Mouse (Mus musculus) T-helper 2 cell (primary cell): ENCODE results near the gene Plekha8.

Experiments used
- in situ Hi-C: fragments of 300-600 bp; cut with MboI, MseI; formaldehyde crosslinking; loops from one replicate; pipeline ENCODE4 v1.15.1; 2025; ENCODE audit warnings: high pct_unique_total_duplicates

Gene Plekha8

DNA sequence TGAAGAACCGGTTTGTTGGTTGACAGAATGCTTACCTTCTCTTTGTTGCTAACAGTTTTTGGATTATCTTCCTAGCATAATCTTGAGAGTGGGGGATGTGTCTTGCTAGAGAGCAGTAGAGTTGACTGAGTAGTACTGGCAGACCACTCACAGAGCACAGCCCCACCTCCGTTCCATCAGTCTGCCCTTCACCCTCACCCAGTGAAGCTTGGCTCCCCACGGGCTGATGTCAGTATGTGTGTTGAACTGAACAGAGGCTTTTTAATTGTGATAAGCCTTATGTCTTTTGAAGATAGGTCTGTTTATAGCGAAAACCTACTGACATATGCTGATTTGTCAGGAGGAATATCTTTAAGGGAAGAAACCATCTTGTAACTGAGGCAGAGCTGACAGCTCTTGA is 48.3 kb downstream of the Plekha8 start:
- in situ Hi-C loops, result no loop called here

DNA sequence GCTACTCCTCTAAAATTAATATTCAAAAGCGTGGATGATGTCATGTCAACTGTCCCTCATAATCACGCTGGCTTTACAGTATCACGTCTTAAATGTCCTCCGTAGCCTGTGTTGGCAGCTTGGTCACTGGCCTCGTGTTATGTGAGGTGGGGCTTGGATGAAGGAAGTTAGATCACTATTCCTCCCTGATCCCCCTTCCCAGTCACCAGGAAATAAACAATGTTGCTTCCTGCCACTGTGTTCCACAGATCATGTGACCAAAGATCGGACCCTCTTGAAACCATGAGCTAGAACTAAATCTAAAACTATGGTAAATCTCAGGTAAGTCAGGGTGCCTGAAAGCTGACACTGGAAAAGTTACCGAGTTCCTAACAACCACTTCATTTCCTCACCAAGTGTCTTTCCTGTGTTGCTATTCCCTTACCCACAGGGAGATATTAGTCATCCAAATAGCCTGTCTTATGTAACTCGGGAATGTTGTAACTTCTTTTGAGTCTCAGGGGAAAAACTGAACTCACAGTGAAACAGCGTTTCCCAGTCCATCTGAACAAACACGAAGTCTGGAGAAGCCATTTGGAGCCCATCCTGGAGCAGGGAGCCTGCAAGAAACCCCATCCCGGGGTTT is 60.7 kb downstream of the Plekha8 start:
- in situ Hi-C loops, result no loop called here

DNA sequence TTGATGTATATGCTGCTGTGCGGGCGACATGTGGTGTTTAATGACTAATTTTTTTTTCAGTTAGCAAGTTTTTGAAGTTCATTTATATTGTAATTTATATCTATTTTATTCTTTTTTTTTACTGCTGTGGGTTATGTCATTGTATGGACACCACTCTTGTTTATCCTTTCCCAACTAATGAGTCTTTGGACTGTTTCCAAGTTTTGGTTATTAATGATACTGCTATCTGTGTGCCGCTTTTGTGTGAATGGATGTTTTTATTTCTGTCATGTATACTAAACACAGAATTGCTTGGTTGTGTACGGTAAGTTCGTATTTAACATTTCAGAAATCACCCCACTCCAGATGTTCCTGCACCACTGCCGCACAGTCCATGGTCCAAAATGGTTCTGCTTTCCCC is 63.0 kb downstream of the Plekha8 start:
- in situ Hi-C loops, result no loop called here

DNA sequence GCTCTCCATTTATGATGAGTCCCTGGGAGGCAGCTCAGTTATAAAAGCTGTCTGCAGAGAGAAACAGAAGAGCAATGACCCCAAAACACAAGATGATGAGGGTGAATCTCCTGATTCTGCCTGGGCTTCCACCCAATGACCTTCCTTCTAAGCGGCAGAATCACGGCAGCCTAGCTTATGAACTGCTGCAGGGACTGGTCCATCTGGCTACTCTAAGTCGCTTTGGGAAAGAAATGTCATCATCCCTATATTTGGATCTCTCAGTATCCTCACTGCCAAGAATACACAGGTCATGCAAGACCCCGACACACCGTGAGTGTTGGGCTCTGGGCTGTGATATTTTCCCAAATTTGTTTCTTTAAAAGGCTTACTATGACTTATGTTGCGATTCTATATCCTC is 75.0 kb downstream of the Plekha8 start:
- in situ Hi-C loops, result no loop called here

DNA sequence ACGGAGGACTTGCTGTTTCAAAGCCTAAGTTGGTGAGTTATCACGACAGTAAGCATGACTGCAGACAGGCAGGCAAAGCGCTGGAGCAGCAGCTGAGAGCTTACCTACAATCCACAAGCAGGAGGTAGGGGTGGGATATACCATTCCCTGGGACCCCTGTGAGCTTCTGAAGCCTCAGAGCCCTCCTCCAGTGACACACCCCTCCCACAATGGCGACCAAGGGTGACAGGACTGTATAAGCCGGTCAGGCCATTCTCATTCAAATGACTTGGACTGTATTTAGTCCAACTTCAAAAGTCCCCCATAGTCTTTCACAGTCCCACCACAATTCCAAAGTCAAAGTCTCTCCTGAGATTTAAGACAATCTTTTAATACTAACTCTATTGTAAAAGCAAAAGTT is 78.0 kb downstream of the Plekha8 start:
- in situ Hi-C loops, result no loop called here

DNA sequence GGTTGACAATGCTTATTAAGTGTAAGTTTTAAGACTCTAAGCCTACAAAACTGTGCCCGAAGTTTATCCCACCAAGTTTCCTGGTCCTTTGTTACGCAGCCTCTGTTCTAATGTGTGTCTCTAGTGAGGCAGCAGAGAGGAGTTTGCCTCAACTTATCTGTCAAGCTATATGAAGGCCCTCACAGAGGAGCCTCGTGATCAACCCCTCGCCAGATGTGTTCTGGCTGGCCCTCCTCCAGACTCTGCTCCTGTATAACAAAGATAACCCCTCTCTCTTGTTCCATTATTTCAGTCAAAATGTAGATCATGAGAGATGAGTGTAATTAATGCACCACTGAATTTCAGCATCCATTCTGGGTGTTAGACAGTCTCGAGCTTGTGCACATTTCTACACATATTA is 84.8 kb downstream of the Plekha8 start:
- in situ Hi-C loops, result no loop called here

DNA sequence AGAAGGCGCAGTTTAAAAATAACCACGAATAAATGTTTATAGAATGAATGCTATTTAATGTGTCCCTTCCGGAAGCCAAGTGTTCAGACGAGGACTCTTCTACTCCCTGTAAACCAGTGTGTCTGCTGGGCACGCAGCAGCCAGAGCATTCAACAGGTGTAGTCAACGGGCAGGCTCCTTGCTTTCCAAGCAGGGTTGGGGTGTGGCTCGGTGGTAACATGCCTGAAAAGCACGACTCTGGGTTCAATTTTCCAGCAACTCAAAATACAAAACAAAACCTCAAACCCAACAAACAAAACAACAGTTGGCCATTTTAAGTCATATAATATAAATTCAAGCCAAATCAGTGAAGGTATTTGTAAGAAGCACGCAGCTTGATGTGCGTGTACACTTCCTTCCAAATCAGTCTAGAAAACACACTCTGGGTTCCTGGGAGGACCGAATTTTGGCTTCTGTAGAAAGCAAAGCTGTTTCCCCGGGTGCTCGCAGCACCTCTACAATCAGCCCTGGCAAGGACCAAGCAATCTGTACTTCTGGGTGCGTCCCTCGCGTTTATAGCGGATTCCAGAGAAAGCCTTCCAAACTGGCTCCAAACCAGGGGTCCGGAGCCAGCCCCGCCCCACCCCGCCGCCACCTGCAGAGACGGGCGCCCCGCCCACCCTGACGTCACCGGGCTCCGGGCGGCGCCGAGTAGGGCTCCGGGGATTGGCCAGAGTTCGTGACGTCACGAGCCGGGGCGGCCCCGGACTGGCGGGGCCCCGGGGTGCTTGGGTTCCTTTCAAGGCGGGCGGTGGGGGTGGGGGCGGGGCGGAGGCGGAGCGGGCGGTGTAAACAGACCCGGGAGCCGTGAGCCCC is 86.2 kb downstream of the Plekha8 start, which contains the start of gene Mturn:
Mturn (plus strand) TSS at position 734 of the 855 bp plus-strand sequence.
- in situ Hi-C loops, result no loop called here

DNA sequence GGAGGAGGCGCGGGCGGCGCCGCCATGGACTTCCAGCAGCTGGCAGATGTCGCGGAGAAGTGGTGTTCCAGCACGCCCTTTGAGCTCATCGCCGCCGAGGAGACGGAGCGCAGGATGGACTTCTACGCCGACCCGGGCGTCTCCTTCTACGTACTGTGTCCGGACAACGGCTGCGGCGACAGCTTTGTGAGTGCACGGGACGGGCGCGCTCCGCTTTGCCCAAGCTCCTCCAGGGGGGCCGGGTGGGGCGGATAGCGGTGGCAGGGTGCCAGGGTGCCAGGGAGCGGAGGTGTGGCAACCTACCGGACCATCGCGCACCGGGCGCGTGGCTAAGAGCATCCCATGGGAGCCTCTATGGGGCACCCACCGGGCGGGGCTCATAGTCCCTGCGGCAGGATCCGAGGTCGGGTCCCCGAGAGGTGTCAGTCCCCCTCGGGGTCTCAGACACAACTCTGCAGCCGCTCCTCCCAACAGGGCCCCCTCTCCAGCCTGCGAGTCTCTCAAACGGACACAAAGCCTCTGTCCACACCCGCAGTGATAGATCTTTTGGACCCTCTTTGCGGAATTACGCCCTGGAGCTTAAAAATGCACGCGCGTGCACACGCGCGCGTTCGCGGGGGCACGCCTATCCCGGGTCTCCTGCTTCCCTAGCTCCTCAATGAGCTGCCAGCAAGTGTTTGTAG is 87.0 kb downstream of the Plekha8 start:
- in situ Hi-C loops, result no loop called here

DNA sequence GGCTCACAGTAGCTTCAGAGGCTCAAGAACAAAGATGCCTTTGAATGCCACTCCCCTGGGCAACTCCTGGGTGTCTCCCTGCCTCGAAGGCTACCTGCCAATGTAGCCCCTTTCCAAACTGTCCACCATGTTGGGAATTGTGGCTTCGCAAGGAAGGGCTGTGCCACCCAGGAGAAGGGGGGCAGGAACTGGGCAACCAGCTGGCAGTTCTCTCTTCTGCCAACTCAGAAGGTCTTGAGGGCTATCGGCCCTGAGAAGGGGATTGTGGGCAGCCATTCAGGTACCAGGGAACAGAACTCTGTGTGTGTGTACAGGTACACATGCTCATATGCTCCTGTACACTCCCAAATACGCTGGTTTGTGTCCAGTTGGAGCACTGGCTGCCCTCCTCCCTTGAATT is 89.2 kb downstream of the Plekha8 start:
- in situ Hi-C loops, result no loop called here

DNA sequence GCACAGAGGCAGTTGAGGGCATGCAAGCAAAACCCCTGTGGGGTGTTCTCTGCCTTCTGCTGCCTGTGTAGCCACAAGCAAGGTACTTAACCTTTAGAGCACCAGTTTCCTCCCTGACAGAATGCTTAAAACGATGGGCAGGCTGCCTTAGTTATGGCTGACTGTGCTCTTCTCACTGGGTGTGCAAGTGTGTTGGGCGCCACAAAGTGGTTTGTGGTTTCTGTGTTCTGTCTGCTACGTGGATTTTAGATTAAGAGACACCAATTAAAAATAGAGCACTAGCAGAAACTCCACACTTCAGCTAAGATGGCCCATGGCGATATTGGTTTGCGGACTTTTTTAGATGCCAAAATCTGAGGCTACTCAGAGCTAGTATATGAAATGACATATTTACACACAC is 90.2 kb downstream of the Plekha8 start:
- in situ Hi-C loops, result no loop called here

DNA sequence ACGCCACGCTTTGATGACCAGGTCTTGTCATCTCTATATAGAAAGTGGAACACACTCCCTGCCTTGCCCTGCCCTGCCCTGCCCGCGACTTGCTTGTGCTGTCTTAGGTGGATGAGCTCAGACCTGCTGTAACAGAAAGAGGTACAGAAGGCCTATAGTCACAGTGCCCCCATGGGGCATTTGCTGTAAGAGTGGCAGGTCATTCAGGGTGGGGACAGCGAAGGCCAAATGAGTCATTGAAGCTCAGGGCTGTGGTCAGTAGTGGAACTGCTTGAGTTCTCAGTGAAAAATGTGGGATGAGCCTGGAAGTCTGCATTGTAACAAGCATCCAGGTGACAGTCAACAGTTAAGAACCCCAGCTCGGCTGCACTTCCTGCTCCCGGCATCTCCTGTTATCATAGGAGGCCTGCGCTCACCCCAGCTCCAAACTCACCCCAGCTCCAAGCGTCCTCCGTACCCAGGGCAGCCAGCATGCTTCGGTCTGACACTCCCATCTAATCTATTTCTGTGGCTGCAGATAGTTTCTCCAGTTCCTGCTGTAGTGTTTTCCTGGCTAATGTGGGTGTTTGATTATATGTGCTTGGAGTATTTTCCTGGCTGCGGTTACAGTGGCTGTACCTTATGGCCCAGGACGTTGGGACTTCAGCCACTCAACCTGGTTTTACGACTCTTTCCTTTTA is 90.9 kb downstream of the Plekha8 start:
- in situ Hi-C loops, result no loop called here

DNA sequence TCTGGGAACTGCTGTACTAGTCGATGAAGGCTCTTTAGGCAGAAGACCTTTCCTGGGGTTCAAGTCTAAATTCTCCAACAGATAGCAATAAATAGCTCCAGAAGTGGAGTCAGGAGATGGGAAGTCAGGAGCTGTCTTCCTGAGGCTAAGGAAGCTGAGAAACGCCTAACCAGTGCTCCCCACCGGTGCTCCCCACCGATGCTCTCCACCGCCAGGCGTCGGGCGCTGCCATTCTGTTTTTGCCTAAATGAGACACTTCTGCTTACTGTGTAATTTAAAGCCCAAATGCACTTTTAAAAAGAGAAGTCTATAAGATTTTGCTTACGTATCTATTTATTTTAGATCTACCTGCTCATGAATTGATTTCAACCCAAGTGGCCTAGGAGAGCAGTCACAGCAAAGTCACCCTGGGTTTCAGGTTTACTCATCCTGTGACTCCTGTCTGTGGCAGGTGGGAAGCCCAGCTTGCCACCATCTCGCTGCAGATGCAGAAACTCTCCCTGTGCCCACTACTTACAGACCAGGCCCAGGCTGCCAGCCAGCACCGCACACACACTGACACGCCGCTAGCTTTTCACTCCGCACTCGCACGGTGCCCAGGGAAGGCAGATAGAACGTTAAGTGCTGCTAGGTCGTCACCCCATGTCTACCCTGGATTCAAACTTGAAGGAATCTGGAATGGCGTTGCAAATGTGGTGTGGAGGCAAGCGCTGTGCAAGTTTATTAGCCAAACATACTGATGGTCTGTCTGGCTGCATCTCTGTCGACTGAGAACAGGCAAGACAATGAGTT is 92.2 kb downstream of the Plekha8 start:
- in situ Hi-C loops, result no loop called here

DNA sequence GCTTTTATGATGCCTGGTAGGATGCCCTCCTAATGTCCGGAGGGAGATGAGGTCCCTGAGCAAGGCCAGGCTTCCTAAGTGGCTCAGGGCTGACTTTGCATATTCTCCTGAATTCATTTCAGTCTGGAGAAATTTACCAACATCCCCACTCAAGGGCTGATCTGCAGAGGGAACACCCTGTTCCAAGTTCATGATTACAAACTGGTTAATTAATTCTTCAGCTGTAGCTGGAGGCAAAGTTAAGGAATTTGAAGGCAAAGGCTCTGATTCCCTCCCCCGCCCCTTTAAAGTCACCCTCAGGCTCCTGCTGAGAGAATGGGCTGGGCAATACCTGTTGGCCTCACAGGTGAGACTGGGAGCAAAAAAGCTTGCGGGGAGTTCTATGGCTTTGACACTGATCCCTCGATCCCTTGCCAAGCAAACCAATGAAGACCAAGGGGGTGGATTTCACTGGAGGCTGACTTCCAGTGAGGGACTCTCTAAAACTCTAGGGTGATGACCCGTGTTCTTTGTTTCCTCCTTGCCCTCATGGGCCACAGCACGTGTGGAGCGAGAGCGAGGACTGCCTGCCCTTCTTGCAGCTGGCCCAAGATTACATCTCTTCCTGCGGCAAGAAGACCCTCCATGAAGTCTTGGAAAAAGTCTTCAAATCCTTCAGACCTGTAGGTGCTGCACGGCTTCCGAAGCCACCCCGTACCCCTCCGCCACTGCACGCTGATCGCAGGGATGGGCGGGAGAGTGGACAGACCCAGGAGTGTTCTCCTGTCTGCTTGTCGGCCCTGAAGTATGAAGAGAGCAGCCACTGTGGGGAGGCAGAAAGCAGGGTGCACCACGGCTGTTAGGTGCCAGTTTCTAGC is 93.8 kb downstream of the Plekha8 start:
- in situ Hi-C loops, result no loop called here

DNA sequence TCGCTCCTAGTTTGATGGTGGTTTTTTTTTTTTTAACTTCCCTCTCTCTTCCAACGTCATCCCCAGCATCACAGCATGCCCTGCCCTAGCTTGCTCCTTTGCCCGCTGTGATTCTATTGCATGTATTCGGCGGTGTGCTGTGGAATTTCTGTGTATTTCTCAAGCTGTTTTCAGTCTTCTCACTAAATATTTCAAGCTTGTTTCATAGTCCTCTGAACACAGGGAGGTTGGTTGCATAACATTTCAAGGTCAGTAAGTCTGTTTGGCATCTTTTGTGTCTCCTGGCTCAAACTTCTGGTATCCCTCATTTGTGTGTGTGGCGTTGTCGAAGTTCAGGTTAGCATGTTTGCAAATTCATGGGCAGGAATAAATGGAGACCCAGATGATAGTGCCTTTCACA is 94.8 kb downstream of the Plekha8 start:
- in situ Hi-C loops, result no loop called here

DNA sequence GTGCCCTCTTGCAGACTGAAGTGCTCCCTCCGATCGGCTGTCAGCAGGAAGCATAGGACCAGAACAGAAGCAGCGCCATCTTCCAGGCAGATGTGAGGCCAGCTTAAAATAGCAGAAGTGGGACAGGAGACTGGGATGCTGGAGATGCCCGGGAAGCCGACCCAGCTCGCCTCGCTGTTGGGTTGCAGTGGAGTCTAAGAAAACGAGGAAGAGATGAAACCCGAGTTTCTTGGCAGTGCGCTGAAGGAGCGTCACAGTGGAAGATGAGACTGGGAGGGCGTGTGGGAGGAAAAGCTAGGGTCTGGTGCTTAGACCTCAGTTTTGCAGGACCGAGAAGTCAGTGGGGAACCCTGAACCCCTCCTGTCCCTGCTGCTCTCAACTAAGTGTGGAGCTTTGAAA is 95.9 kb downstream of the Plekha8 start:
- in situ Hi-C loops, result no loop called here

DNA sequence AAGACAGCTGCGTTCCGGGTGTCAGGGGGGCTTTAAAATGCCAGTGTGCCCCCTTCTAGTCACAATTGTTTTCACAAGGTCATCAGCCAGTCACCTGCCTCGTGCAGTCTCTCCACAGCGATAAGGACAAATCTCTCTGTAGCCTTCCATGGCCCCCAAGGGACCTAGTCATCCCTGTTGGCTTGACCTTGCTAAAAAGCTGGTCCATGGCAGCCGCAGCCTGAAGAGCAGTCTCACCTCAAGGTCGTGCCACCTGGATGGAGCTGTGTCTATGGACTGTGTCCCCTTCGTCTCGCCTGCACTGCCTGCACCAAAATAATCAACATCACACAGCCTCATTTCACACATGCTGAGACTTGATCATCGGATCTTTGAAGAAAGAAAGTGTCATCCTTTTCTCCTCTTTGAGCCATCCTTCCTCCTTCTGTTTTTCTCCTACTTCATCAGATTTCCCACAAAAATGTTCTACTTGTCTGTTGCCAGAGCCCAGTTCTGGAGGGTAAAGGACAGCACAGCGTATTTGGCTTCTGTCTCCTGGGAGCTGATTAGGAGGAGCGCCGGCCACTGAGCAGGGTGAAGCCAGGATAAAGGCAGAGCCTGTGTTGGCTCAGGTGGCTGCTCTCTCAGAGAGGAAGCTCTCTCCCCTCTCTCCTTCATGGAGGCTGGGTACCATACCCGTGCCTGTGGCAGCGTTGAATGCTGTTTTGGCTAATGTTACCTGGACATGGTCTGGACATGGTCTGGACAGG is 96.6 kb downstream of the Plekha8 start:
- in situ Hi-C loops, result no loop called here

DNA sequence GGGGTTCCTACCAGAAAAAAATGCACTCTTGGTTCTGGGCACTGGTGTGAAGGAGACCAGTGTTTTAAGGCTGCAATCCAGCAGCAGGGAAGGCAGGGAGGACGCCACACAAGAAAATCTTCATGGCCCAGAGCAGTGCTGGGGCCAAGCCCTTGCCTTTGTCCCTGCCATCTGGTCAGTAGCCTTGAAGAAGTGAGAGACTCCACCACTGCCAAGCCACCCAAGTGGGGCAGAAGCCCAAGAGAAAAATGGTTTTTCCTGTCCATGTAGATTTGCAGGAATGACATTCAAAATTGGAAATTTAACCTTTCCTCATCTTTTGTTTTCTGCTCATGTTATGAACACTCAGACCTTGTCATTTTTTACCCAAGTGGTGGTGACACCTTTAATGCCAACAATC is 97.3 kb downstream of the Plekha8 start:
- in situ Hi-C loops, result no loop called here

DNA sequence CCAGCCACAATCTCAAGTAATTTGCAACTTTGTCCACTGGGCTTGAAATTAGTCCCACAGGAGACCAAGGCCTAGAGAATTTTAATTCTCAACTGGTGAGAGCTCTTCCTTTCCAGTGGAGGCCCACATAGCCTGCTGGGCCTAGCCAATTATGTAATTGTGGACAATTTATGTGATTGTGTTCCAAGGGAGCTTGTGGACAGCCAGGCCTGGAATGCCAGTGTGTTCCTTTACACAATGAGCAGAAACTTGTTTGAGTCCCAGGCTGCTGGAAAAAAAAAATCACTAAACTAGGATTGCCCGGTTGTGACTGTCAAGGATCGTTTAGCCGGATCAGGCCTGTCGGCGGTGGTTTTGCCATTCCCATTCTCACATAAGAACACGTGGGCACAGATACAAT is 98.4 kb downstream of the Plekha8 start:
- in situ Hi-C loops, result no loop called here
